Mouse (Mus musculus): ENCODE data around the gene Crybg1. TPM values are rescaled to one million over a fixed set of nuclear protein-coding genes. Genes with fewer than 3 reads are reported as not detected.
"Not testable (repeated sequence)": the region's sequence is repeated elsewhere in the genome, so short reads cannot be mapped to it uniquely, and the experiment has no call there.

The Crybg1 gene
- polyA plus RNA-seq, 2 experiments = 3.1 to 5.1 TPM

DNA sequence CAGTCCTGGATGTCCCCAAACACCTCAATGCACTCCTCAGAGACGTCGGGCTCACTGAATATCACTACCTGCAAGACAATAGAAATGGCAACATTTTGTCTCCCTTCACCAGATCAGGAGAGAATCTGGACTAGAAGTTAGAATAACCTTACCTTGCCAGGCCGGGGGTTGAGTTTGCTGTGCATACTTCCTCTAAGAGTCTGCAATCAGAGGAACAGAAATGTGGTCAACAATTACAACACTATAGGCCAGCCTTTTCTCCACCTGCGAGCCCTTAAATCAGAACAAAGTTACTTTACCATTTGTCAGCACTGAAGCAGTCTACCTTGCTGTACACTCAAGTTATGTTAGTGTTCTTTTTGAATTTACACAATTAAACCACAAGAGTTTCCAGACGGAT, 156.1 kb downstream of the Crybg1 start:
- no peak for ATAC-seq (ENCODE audit: low FRiP score, low read depth)
- no peaks in the 10 kb centered on the region for H3K4me1 ChIP-seq (ENCODE audit: control insufficient read depth, insufficient read depth, low read length)
- no peaks in the 10 kb centered on the region for H3K36me3 ChIP-seq (ENCODE audit: control insufficient read depth, insufficient read depth, low read length)
- 75% methylated on average over 5 of the region's 5 CpGs for WGBS
- no peaks in the 10 kb centered on the region for H3K9me3 ChIP-seq (ENCODE audit: control insufficient read depth, low read length)
- H3K9ac ChIP-seq (ENCODE audit: low read depth, low read length, severe bottlenecking) = no peak overlapping the region
- no peak overlapping the region for H3K27ac ChIP-seq (replicated peaks; ENCODE audit: low read depth, low read length)
- no peak overlapping the region for H3K4me2 ChIP-seq (replicated peaks; ENCODE audit: low read depth, low read length, severe bottlenecking)
- TF ChIP-seq POLR2A (IDR thresholded peaks at IDR 0.05; ENCODE audit: borderline replicate concordance, extremely low read depth, insufficient read depth, insufficient read length) = no peak
- no peak overlapping the region for H3K4me3 ChIP-seq (replicated peaks; ENCODE audit: low read length)
- H3K27me3 ChIP-seq (ENCODE audit: control insufficient read depth, insufficient read depth, low read length) = no peaks in the 10 kb centered on the region
- DNase-seq (ENCODE audit: low spot score) = no peak

DNA sequence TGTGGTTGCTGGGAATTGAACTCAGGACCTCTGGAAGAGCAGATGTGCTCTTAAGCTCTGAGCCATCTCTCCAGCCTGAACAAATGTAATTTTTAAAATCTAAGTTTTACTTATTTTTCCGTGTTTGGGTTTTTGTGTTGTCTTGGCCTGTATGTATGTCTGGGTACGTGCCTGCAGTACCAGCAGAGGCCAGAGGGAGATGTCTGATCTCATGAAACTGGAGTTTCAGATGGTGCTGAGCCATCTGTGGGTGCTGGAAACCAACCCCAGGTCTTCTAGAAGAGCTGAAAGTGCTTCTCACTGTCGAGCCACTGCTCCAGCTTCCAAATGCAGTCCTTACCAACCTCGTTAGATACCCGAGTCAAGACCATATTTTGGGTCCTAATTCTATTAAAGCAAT, 157.4 kb downstream of the Crybg1 start:
- no peak for DNase-seq (ENCODE audit: low spot score)
- no peak overlapping the region for H3K4me3 ChIP-seq (replicated peaks; ENCODE audit: low read length)
- H3K27me3 ChIP-seq (ENCODE audit: control insufficient read depth, insufficient read depth, low read length) = no peaks in the 10 kb centered on the region
- no peaks in the 10 kb centered on the region for H3K4me1 ChIP-seq (ENCODE audit: control insufficient read depth, insufficient read depth, low read length)
- WGBS = 89% methylated on average over 5 of the region's 5 CpGs
- H3K36me3 ChIP-seq (ENCODE audit: control insufficient read depth, insufficient read depth, low read length) = no peaks in the 10 kb centered on the region
- H3K9ac ChIP-seq (ENCODE audit: low read depth, low read length, severe bottlenecking) = no peak overlapping the region
- TF ChIP-seq POLR2A (IDR thresholded peaks at IDR 0.05; ENCODE audit: borderline replicate concordance, extremely low read depth, insufficient read depth, insufficient read length) = no peak
- no peaks in the 10 kb centered on the region for H3K9me3 ChIP-seq (ENCODE audit: control insufficient read depth, low read length)
- no peak overlapping the region for H3K4me2 ChIP-seq (replicated peaks; ENCODE audit: low read depth, low read length, severe bottlenecking)
- no peak for ATAC-seq (ENCODE audit: low FRiP score, low read depth)
- no peak overlapping the region for H3K27ac ChIP-seq (replicated peaks; ENCODE audit: low read depth, low read length)

DNA sequence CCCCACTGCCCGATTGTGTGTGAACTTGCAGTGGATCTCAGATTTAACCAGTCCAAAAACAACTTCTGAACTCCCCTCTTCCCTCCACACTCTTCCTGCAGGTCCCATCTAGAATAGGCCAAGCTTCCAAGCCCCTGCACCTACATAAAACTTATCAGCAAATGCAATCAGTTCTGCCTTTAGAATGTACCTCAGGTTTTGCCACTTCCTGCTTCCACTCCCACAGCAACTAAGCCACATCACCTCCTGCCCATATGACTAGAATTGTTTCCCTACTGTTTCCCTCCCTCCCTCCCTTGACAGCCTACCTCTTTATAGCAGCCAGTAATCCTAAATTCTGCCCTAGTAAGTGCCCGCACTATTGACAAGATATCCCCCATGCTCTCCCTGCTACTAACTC, 164.8 kb downstream of the Crybg1 start:
- ATAC-seq (ENCODE audit: low FRiP score, low read depth) = no peak
- Histone ChIP-seq H3K27ac (replicated peaks; ENCODE audit: low read depth, low read length) (no peak overlapping the region), H3K4me1 (ENCODE audit: control insufficient read depth, insufficient read depth, low read length) (no peaks in the 10 kb centered on the region), H3K9ac (ENCODE audit: low read depth, low read length, severe bottlenecking) (no peak overlapping the region), H3K36me3 (ENCODE audit: control insufficient read depth, insufficient read depth, low read length) (no peaks in the 10 kb centered on the region), H3K9me3 (ENCODE audit: control insufficient read depth, low read length) (no peaks in the 10 kb centered on the region), H3K27me3 (ENCODE audit: control insufficient read depth, insufficient read depth, low read length) (no peaks in the 10 kb centered on the region), H3K4me3 (replicated peaks; ENCODE audit: low read length) (no peak overlapping the region), H3K4me2 (replicated peaks; ENCODE audit: low read depth, low read length, severe bottlenecking) (no peak overlapping the region)
- TF ChIP-seq POLR2A (IDR thresholded peaks at IDR 0.05; ENCODE audit: borderline replicate concordance, extremely low read depth, insufficient read depth, insufficient read length) = no peak
- no peak for DNase-seq (ENCODE audit: low spot score)
- WGBS = 88% methylated on average over 2 of the region's 2 CpGs

DNA sequence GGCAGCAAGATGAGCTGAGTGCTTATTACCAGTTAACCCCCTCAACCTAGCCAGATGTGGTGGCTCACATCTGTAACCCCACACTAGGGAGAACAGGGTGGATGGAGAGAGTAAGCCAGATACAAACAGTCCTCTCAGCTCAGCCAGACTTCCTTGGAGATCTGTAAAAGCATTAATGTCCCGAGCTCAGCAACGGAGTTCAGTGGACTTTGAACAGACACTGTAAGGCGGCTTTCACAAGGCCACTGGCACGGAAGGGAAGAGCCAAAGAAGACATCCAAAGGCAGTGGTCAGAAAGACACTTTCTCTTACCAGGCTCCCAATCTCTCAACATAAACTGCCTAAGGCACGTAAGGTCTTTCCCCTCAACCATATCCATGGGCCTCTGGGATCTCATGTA, 165.4 kb downstream of the Crybg1 start:
- Histone ChIP-seq H3K4me3 (replicated peaks; ENCODE audit: low read length) (no peak overlapping the region), H3K27ac (replicated peaks; ENCODE audit: low read depth, low read length) (no peak overlapping the region), H3K9me3 (ENCODE audit: control insufficient read depth, low read length) (no peaks in the 10 kb centered on the region), H3K4me2 (replicated peaks; ENCODE audit: low read depth, low read length, severe bottlenecking) (no peak overlapping the region), H3K27me3 (ENCODE audit: control insufficient read depth, insufficient read depth, low read length) (no peaks in the 10 kb centered on the region), H3K9ac (ENCODE audit: low read depth, low read length, severe bottlenecking) (no peak overlapping the region), H3K4me1 (ENCODE audit: control insufficient read depth, insufficient read depth, low read length) (no peaks in the 10 kb centered on the region), H3K36me3 (ENCODE audit: control insufficient read depth, insufficient read depth, low read length) (no peaks in the 10 kb centered on the region)
- ATAC-seq (ENCODE audit: low FRiP score, low read depth) = no peak
- TF ChIP-seq POLR2A (IDR thresholded peaks at IDR 0.05; ENCODE audit: borderline replicate concordance, extremely low read depth, insufficient read depth, insufficient read length) = no peak
- WGBS = 76% methylated on average over 5 of the region's 5 CpGs
- DNase-seq (ENCODE audit: low spot score) = no peak

GRCm38 (mm10) chr10:43982470-43982869, 166.2 kb downstream of the Crybg1 start:
- Histone ChIP-seq H3K4me2 (replicated peaks; ENCODE audit: low read depth, low read length, severe bottlenecking) (no peak overlapping the region), H3K9me3 (ENCODE audit: control insufficient read depth, low read length) (no peaks in the 10 kb centered on the region), H3K27me3 (ENCODE audit: control insufficient read depth, insufficient read depth, low read length) (no peaks in the 10 kb centered on the region), H3K36me3 (ENCODE audit: control insufficient read depth, insufficient read depth, low read length) (no peaks in the 10 kb centered on the region), H3K9ac (ENCODE audit: low read depth, low read length, severe bottlenecking) (no peak overlapping the region), H3K27ac (replicated peaks; ENCODE audit: low read depth, low read length) (no peak overlapping the region), H3K4me1 (ENCODE audit: control insufficient read depth, insufficient read depth, low read length) (no peaks in the 10 kb centered on the region), H3K4me3 (replicated peaks; ENCODE audit: low read length) (no peak overlapping the region)
- 87% methylated on average over 6 of the region's 6 CpGs for WGBS
- ATAC-seq (ENCODE audit: low FRiP score, low read depth) = no peak
- no peak for DNase-seq (ENCODE audit: low spot score)
- no peak for TF ChIP-seq POLR2A (IDR thresholded peaks at IDR 0.05; ENCODE audit: borderline replicate concordance, extremely low read depth, insufficient read depth, insufficient read length)

- WGBS = 88% methylated on average over 3 of the region's 3 CpGs
- H3K4me2 ChIP-seq (replicated peaks; ENCODE audit: low read depth, low read length, severe bottlenecking); H3K9me3 ChIP-seq (ENCODE audit: control insufficient read depth, low read length); H3K27me3 ChIP-seq (ENCODE audit: control insufficient read depth, insufficient read depth, low read length); H3K4me3 ChIP-seq (replicated peaks; ENCODE audit: low read length); H3K36me3 ChIP-seq (ENCODE audit: control insufficient read depth, insufficient read depth, low read length); H3K9ac ChIP-seq (ENCODE audit: low read depth, low read length, severe bottlenecking); ATAC-seq (ENCODE audit: low FRiP score, low read depth); H3K4me1 ChIP-seq (ENCODE audit: control insufficient read depth, insufficient read depth, low read length); H3K27ac ChIP-seq (replicated peaks; ENCODE audit: low read depth, low read length); DNase-seq (ENCODE audit: low spot score): not testable (repeated sequence)
These were observed 167.9 kb downstream of the Crybg1 start for GRCm38 (mm10) chr10:43980742-43981141.
